Mouse (Mus musculus): Measurements from ENCODE around the gene Ddx23. TPM values are rescaled to one million over a fixed set of nuclear protein-coding genes. Genes with fewer than 3 reads are reported as not detected.

Gene Ddx23
- total RNA-seq, 2 experiments from 2014 or later, result 82.1 to 103 TPM

- ATAC-seq (replicated peaks; ENCODE audit: poor library complexity, severe bottlenecking), result no peak
Measured at GRCm38 (mm10) chr15:98675634-98676250, 13.0 kb upstream of the Ddx23 start.

GRCm38 (mm10) chr15:98674994-98675545, 12.4 kb upstream of the Ddx23 start:
- no peak for ATAC-seq (replicated peaks; ENCODE audit: poor library complexity, severe bottlenecking)

GRCm38 (mm10) chr15:98674284-98674993, 11.7 kb upstream of the Ddx23 start:
- ATAC-seq (replicated peaks; ENCODE audit: poor library complexity, severe bottlenecking), result no peak

GRCm38 (mm10) chr15:98673732-98674131, 11.0 kb upstream of the Ddx23 start:
- ATAC-seq (replicated peaks; ENCODE audit: poor library complexity, severe bottlenecking), result no peak

GRCm38 (mm10) chr15:98672592-98672991, 9.9 kb upstream of the Ddx23 start:
- ATAC-seq (replicated peaks; ENCODE audit: poor library complexity, severe bottlenecking), result peak; percentile 55

DNA sequence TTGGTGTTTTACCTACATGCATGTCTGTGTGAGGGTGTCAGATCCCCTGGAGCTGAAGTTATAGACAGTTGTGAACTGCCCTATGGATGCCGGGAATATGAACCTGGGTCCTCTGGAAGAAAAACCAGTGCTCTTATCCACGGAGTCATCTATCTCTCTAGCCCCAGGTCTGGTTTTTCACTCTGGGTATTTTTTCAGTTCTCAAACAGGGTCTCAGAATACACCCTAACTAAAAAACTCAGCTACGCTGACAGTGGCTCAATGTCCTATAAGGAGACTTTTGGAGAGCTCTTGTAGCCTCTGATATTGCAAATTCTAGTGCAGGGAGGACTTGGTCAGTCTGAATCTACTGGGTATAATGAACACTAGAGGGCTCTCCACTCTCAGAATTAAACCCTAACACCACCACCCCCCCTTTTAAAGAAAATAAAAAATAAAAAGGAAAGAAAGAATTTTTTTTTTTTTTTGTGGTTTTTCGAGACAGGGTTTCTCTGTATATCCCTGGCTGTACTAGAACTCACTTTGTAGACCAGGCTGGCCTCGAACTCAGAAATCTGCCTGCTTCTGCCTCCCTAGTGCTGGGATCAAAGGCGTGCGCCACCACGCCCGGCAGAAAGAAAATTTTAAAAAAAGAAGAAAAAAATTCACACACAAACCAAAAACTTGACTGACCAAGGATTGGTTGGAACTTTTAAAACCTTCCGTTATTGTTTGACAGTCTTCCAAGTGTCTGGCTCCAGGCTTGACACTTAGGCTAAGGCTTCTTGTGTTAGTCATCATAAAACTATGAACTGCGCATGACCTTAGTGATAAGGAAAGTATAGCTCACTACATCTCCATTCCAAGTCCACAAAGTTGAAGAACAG, 1.6 kb upstream of the Ddx23 start:
- ATAC-seq (replicated peaks; ENCODE audit: poor library complexity, severe bottlenecking), result no peak

DNA sequence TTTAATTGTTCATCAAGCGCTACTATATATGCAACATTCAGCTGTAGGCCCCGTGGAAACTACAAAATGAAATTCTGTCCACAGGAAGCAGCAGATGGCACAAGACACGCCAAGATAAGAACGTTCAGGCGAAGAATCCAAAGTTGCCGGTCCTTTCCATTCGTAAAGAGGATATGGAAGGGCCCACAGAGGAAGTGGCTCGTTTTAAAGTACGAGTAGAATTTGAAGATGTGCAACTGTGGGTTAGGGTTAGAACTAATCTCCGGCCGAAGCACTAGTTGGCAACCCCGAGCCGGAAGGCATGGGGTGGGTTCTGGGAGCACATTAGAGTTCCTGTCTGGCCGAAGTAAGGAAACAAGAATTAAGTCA, 512 bp downstream of the Ddx23 start:
- ATAC-seq (replicated peaks; ENCODE audit: poor library complexity, severe bottlenecking), result peak; percentile 77

GRCm38 (mm10) chr15:98656982-98657751, 5.5 kb downstream of the Ddx23 start:
- ATAC-seq (replicated peaks; ENCODE audit: poor library complexity, severe bottlenecking), result no peak

DNA sequence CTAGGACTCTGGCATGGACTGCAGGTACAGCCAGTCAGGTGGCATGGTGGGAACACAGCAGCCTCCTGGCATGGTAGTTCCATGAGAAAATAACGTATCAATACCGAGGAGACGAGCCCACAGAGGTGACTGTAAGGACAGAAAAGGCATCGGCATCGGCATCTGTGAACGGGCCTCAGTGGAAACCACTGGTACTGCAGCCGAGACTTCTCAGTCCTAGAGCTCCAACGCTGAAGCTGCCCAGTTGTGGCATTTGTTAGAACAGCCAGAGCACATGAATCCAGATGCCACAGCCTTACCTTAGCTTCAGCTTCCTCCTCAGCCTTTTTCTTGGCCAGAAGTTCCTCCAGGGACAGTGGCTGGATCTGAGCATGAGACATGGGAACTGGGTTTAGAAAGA, 10.5 kb downstream of the Ddx23 start:
- ATAC-seq (replicated peaks; ENCODE audit: poor library complexity, severe bottlenecking), result no peak

- ATAC-seq (replicated peaks; ENCODE audit: poor library complexity, severe bottlenecking), result no peak
Measured at GRCm38 (mm10) chr15:98651431-98651830, 11.3 kb downstream of the Ddx23 start.

DNA sequence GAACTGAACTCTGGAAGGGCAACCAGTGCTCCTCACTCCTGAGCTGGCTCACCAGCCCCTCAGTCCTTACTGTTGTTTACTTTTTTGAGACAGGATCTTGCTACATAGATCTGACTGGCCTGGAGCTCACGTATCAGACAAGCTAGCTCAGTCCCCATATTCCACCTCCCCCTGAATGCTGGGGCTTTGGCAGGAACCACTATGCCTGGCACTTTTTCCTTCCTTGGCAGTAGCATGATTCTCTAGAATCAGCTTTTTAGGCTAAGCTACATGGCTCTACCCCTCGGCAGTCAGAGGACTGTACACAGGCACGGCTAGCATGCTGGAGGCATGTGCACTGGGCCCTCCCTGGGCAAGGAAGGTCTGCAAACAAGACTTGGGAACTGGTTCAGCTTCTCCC, 14.6 kb downstream of the Ddx23 start:
- ATAC-seq (replicated peaks; ENCODE audit: poor library complexity, severe bottlenecking), result no peak

- ATAC-seq (replicated peaks; ENCODE audit: poor library complexity, severe bottlenecking), result no peak
Measured at GRCm38 (mm10) chr15:98647308-98647707, 15.4 kb downstream of the Ddx23 start.

- ATAC-seq (replicated peaks; ENCODE audit: poor library complexity, severe bottlenecking), result no peak
Measured at GRCm38 (mm10) chr15:98646737-98647136, 16.0 kb downstream of the Ddx23 start.

DNA sequence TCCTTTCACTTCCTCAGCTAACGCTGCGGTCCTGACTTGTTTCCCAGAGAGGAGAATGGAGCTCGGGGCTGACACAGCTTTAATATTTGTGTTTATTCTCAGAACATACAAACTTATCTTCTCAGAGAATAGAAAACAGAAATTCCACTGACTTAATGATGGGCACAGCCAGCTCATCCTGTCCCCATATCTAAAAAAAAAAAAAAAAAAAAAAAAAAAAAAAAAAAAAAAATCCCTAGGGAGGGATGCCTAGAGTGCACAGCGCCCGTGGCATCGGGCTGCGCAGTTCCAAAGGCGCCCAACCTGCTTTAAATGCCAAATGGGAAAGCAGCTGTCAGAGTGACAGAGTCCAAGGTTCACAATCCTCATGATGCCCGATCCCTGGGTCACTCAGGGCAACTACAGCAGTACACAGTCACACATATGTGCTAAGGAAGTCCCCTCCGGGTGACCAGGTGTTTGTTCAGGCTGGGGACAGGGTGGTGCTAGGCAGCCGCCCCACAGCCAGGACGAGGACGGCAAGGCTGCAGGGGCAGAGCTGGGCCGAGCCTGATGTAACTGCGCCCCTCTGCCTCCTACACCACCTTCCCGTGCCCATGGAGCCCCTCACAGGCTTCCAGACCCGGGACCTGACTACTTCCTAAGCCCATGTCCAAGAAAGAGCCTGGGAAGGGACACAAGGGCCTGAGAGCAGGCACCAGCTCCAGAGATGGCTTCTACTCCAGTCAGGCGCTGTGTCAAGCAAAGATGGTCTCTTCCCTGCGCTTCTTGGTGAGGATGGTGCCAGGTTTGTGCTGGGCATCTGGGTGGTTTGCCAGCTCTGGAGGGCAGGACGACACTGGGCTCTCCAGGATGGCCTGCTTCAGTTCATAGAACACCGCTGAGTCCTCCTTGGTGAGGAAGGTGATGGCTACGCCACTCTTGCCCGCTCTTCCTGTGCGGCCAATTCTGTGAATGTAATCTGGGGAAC, 17.4 kb downstream of the Ddx23 start:
- ATAC-seq (replicated peaks; ENCODE audit: poor library complexity, severe bottlenecking), result no peak

DNA sequence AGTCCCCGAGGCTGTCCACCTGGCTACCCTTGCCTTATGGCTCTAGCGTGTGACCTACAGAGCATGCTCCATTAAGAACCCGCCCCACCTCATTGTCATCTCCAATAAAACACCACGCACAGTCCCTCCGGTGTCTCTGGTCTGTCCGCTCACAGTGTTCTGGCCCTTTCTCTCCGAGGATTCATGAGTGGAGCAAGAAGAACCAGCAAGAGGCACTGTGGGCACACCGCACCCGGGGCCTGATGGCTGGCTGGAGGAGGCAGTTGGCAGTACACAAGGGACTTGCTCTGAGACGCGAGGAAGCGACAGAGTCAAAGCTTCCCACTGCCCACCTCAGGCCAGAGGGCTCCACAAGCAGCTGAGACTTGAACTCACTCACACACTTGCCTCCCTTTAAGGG, 18.3 kb downstream of the Ddx23 start:
- no peak for ATAC-seq (replicated peaks; ENCODE audit: poor library complexity, severe bottlenecking)

DNA sequence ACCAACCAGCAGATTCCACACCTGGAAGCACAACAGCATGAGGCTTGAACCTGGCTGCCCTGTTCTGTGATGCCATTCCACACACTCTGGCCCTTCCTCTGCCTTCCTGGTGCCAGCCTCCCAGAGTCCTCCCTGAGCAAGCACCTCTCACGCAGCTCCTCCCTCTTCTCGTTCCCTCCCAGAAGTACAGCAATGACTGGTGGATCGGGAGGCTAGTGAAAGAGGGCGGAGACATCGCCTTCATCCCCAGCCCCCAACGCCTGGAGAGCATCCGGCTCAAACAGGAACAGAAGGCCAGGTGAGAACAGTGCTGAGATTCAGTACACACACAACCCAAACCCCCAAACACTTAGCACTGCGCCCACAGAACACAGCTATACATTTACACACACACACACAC, 22.5 kb downstream of the Ddx23 start:
- ATAC-seq (replicated peaks; ENCODE audit: poor library complexity, severe bottlenecking), result no peak

- ATAC-seq (replicated peaks; ENCODE audit: poor library complexity, severe bottlenecking), result no peak
Measured at GRCm38 (mm10) chr15:98637155-98637554, 25.5 kb downstream of the Ddx23 start.

- ATAC-seq (replicated peaks; ENCODE audit: poor library complexity, severe bottlenecking), result no peak
Measured at GRCm38 (mm10) chr15:98636517-98636916, 26.2 kb downstream of the Ddx23 start.

- ATAC-seq (replicated peaks; ENCODE audit: poor library complexity, severe bottlenecking), result no peak
Measured at GRCm38 (mm10) chr15:98635291-98635841, 27.3 kb downstream of the Ddx23 start.
